ENCODE assay signal across 9 mouse cellular contexts in genomic region chr17:90086826-90087225, GRCm38 (mm10).
DNase-seq lines count a peak whose midpoint lies in the region; ATAC-seq and TF ChIP-seq lines count a peak whose summit lies in the region.
"Had no signal": no experiment of that assay in that cellular context is flagged by ENCODE, and none has a peak within 500 bp of the region (broad histone marks: within the 10 kb centered on the region; RNA-seq: fewer than 3 reads in every experiment).

No protein-coding gene starts in this region.

- WGBS in forebrain, embryonic 11.5 days = 13% methylated on average over 1 of the region's 1 CpGs
- WGBS in neural tube, embryonic 15.5 days = 0% methylated on average over 1 of the region's 1 CpGs
- WGBS in limb, embryonic 10.5 days = 24% methylated on average over 1 of the region's 1 CpGs
- 33% methylated on average over 1 of the region's 1 CpGs for WGBS in heart, adult 2 months

- no peak for TF ChIP-seq CTCF in heart, adult 2 months (IDR thresholded peaks at IDR 0.05)

- no peaks in the 10 kb centered on the region for H3K9me3 ChIP-seq in forebrain, embryonic 11.5 days (ENCODE audit: control insufficient read depth, low read length)
- no peaks in the 10 kb centered on the region for H3K9me3 ChIP-seq in neural tube, embryonic 15.5 days (replicated peaks)
- no peaks in the 10 kb centered on the region for H3K9me3 ChIP-seq in limb, embryonic 10.5 days (replicated peaks)
- H3K9me3 ChIP-seq: lung, embryonic 15.5 days had no signal

- intact Hi-C loops in heart, adult 2 months (cut with DNase I) = no loop called here

- H3K27me3 ChIP-seq in forebrain, embryonic 11.5 days (ENCODE audit: control insufficient read depth, insufficient read depth, low read length) = no peaks in the 10 kb centered on the region
- H3K27me3 ChIP-seq in neural tube, embryonic 15.5 days (replicated peaks) = no peaks in the 10 kb centered on the region
- H3K27me3 ChIP-seq in limb, embryonic 10.5 days (ENCODE audit: low read depth, poor library complexity, severe bottlenecking) = no peaks in the 10 kb centered on the region
- no peaks in the 10 kb centered on the region for H3K27me3 ChIP-seq in heart, adult 2 months (ENCODE audit: control insufficient read depth, insufficient read depth, low read length)
- H3K27me3 ChIP-seq: lung, embryonic 15.5 days had no signal

- no peaks in the 10 kb centered on the region for H3K4me1 ChIP-seq in forebrain, embryonic 11.5 days (replicated peaks; ENCODE audit: control insufficient read depth, insufficient read depth, low read length)
- H3K4me1 ChIP-seq in neural tube, embryonic 15.5 days = no peaks in the 10 kb centered on the region
- H3K4me1 ChIP-seq in limb, embryonic 10.5 days = peaks cover 5% of the 10 kb centered on the region; the same call in 1 of the 2 replicates
- no peaks in the 10 kb centered on the region for H3K4me1 ChIP-seq in heart, adult 2 months (ENCODE audit: control insufficient read depth, insufficient read depth, low read length)

- peak; percentile 64 for ATAC-seq in forebrain, embryonic 11.5 days (replicated peaks; ENCODE audit: low FRiP score)
- ATAC-seq in neural tube, embryonic 15.5 days (ENCODE audit: low FRiP score) = peak; percentile 37; the same call in 1 of the 2 replicates
- no peak for ATAC-seq in activated CD4-positive, CD25-positive, alpha-beta regulatory T cell, adult 4 months

- no peak overlapping the region for H3K4me2 ChIP-seq in forebrain, embryonic 11.5 days (ENCODE audit: low read depth, low read length, severe bottlenecking)
- peak overlapping the region; percentile 43 for H3K4me2 ChIP-seq in neural tube, embryonic 15.5 days
- H3K4me2 ChIP-seq: lung, embryonic 15.5 days had no signal

- no peak overlapping the region; the same call in 1 of the 2 replicates for H3K27ac ChIP-seq in forebrain, embryonic 11.5 days (ENCODE audit: low read depth, low read length)
- peak overlapping the region; percentile 80 for H3K27ac ChIP-seq in neural tube, embryonic 15.5 days (replicated peaks)
- no peak overlapping the region for H3K27ac ChIP-seq in limb, embryonic 10.5 days
- H3K27ac ChIP-seq in heart, adult 2 months = no peak overlapping the region
- H3K27ac ChIP-seq: lung, embryonic 15.5 days had no signal

- peak; percentile 95 for DNase-seq in cerebellum, adult 11-12 months
- DNase-seq in forebrain, embryonic 11.5 days (ENCODE audit: low spot score) = peak; percentile 63
- DNase-seq in layer of hippocampus, adult 9-11 months = peak; percentile 85
- DNase-seq in limb, embryonic 10.5 days (ENCODE audit: low spot score) = no peak
- DNase-seq in heart, adult 2 months = no peak
- no peak for DNase-seq in urinary bladder, postnatal 25 days (ENCODE audit: low spot score)

- TF ChIP-seq POLR2A in heart, adult 2 months (IDR thresholded peaks at IDR 0.05; ENCODE audit: insufficient read depth, low read depth, low read length) = no peak

- H3K36me3 ChIP-seq in forebrain, embryonic 11.5 days (ENCODE audit: control insufficient read depth, insufficient read depth, low read length) = no peaks in the 10 kb centered on the region
- no peaks in the 10 kb centered on the region for H3K36me3 ChIP-seq in neural tube, embryonic 15.5 days
- H3K36me3 ChIP-seq in limb, embryonic 10.5 days = no peaks in the 10 kb centered on the region
- H3K36me3 ChIP-seq in heart, adult 2 months (ENCODE audit: control insufficient read depth, insufficient read depth, low read length) = no peaks in the 10 kb centered on the region
- H3K36me3 ChIP-seq: lung, embryonic 15.5 days had no signal

- H3K9ac ChIP-seq in forebrain, embryonic 11.5 days (ENCODE audit: low read length) = no peak overlapping the region
- H3K9ac ChIP-seq in neural tube, embryonic 15.5 days (replicated peaks) = no peak overlapping the region
- H3K9ac ChIP-seq in heart, adult 2 months (ENCODE audit: low read depth, low read length) = no peak overlapping the region
- H3K9ac ChIP-seq: lung, embryonic 15.5 days had no signal

- H3K79me2 ChIP-seq in heart, adult 2 months (replicated peaks; ENCODE audit: control insufficient read depth, insufficient read depth, low read length) = no peaks in the 10 kb centered on the region

- no peak overlapping the region for H3K4me3 ChIP-seq in forebrain, embryonic 11.5 days (ENCODE audit: low read depth, low read length)
- H3K4me3 ChIP-seq in neural tube, embryonic 15.5 days (replicated peaks) = peak overlapping the region; percentile 23
- H3K4me3 ChIP-seq in limb, embryonic 10.5 days = no peak overlapping the region
- H3K4me3 ChIP-seq in heart, adult 2 months = no peak overlapping the region
- H3K4me3 ChIP-seq: lung, embryonic 15.5 days had no signal

- no peak for TF ChIP-seq EP300 in heart, adult 2 months (IDR thresholded peaks at IDR 0.05; ENCODE audit: insufficient read depth, low read depth, low read length)

Comparison
In these comparisons a context has a peak if more than half of its experiments do, and no peak if none do; other contexts are left out.
1. DNase-seq: peak in cerebellum, adult 11-12 months (single experiment), forebrain, embryonic 11.5 days (single experiment) and layer of hippocampus, adult 9-11 months (single experiment); none in limb, embryonic 10.5 days (single experiment), heart, adult 2 months (0 of 2) and urinary bladder, postnatal 25 days (single experiment).